Mouse (Mus musculus): ENCODE measurements at regions not wholly inside any gene's neighbourhood (a gene's known extent, or its start where the extent isn't known, plus 50 kb on each side); places are given as distances from the start of the nearest gene placed in this dataset.

DNA sequence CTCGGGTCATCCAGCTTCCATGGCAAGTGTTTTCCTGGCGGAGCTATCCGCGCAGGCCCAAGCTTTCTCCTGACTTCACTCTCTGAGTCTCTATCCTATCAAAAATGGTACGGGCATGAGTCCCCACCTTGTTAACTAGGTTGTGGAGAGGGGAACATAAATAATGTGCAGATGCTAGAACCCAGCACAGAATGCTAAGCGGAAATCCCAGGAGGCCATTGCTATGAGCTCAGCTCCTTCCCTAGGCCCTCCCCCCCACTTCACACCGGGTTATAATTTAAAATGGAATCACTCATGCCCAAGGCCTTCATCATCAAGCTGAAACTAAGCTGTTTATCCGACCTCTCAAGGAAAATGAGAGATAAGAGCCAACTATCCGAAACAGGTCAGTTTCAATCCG lies 60.4 kb upstream of the Cd83 start:
- DNase-seq = no peak

DNA sequence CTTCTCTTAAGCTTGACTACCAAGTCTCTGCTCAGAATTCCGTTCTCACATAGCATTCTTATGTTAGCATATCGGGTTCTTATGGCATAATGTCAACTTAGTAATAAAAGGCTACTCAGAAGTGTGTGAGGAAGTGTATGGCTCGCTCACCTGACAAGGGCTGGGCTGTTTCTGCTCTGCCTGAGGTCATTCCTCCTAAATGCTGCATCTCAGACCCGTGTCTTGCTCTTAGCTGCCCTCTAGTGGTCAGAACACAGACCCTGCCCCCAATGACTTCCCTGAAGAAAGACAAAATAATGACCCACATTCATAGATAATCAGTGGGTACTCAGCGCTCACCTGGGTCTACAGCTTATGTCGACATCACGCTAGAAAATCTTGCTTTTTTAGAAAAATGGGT lies 58.9 kb upstream of the Cd83 start:
- peak; percentile 72 to 76 for DNase-seq

DNA sequence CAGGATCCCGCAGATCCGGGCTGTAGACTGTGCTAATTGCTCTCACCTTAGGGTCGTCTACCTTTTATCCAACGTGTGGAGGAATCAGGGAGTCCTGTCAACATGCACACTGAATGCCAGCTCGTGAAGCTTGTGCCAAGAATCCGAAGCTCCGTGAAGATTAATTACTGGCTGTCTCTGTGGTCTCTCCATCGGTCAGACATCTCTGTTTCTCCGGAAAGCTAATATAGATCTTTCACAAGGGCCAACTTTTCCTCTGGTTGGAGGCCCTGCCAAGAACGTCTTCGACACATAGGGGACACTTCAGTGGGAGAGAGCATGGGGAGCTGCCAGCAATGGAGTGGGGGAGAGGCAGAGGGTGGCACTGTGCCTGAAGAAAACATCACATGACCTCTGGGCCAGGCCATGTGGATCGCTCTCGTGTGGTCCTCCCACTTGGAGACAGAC lies 57.7 kb upstream of the Cd83 start:
- DNase-seq = no peak

DNA sequence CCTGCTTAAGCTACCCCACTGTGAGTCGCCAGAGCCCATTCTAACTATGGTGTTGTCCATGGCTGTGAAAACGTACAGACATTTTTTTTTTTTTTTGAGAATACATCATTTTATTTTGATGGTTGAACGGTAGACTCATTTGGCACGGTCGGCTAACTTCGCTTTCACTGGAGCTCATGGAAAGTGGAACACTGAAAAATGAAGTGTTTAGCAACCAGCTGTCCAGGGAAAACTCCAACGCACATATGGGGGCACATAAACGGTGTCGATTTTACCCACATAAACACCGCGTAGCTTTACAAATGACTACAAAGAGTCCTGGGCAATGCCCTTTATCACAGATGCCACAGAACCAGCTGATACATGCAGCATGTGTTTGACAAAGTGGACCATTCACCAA lies 55.0 kb upstream of the Cd83 start:
- no peak for DNase-seq

DNA sequence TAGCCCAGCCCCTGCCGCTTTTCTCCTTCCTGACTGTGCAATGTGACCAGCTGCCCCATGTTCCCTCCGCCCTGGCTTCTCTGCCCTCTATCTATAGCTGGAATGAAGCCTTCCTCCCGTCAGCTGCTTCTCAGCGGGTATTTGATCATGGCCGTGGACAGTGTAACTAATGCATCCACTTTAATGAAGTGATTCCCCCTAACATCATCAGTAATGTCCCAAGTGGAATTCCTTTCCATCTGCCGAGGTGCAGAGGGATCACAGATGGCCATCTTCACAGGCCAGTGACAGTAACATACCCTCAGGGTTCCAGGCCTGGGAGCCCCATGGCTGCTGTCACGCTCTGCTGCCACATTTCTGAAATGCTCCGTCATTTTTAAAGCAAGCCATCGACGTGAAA lies 51.5 kb upstream of the Cd83 start:
- DNase-seq = no peak

DNA sequence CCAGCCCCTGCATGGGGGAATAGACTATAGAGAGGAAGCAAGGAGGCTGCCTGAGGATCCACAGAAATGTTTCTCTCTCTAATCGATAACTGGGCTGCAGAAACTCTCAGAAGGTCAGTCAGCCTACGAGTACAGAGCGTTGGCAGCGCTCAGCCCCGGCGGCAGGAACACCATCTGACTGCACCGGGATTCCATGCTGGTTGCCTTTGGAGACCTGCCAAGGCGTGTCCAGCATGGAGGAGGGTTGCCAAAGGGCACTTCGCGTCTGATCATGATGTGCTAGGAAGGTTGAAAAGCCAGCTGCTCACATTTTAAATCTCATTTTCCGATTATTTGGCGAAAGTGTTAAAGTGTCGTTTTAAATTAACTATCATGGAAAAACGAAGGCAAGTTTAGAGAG lies 49.9 kb upstream of the Cd83 start:
- no peak for DNase-seq

All from B cell, adult 2 months (primary cell).